Mouse (Mus musculus) forebrain, embryonic 14.5 days (tissue): ENCODE measurements at regions not wholly inside any gene's neighbourhood (a gene's known extent, or its start where the extent isn't known, plus 50 kb on each side); places are given as distances from the start of the nearest gene placed in this dataset.

Experiments
- ATAC-seq: fragments of 200-750 bp; cut with Nextera tagmentation; 2 replicates; pipeline ENCODE4 v1.8.0; 2017; ENCODE audit warnings: mild to moderate bottlenecking, moderate library complexity
- DNase-seq: peaks from one replicate; pipeline ENCODE4 v3.0.0-alpha.2; 2015; ENCODE audit warnings: low spot score
- H3K27ac ChIP-seq: fragments of 300-500 bp; sonication (generic); 2 replicates; pipeline ENCODE4 v1.5.1; 2014; ENCODE audit warnings: low read depth, mild to moderate bottlenecking, control low read depth, low read length, moderate library complexity
- H3K27me3 ChIP-seq: fragments of 300-500 bp; sonication (generic); replicated peaks from 2 replicates; pipeline ENCODE4 v1.6.1; 2014; ENCODE audit warnings: low read length, control low read depth, mixed read lengths; ENCODE audit not compliant: control insufficient read depth, insufficient read depth
- H3K36me3 ChIP-seq: fragments of 300-500 bp; sonication (generic); 2 replicates; pipeline ENCODE4 v1.6.1; 2014; ENCODE audit warnings: low read length, control low read depth; ENCODE audit not compliant: control insufficient read depth, insufficient read depth
- H3K4me1 ChIP-seq: fragments of 300-500 bp; sonication (generic); 2 replicates; pipeline ENCODE4 v1.6.1; 2014; ENCODE audit warnings: antibody characterized with exemption, low read length, control low read depth; ENCODE audit not compliant: control insufficient read depth, insufficient read depth
- H3K4me2 ChIP-seq: fragments of 300-500 bp; sonication (generic); 2 replicates; pipeline ENCODE4 v1.6.1; 2014; ENCODE audit warnings: mild to moderate bottlenecking, control low read depth, low read length
- H3K4me3 ChIP-seq: fragments of 300-500 bp; sonication (generic); 2 replicates; pipeline ENCODE4 v1.5.1; 2014; ENCODE audit warnings: low read depth, low read length, control low read depth
- H3K9ac ChIP-seq: fragments of 300-500 bp; sonication (generic); 2 replicates; pipeline ENCODE4 v1.6.1; 2014; ENCODE audit warnings: mild to moderate bottlenecking, low read length, control low read depth, moderate library complexity
- H3K9me3 ChIP-seq: fragments of 300-500 bp; sonication (generic); replicated peaks from 2 replicates; pipeline ENCODE4 v1.6.1; 2016; ENCODE audit warnings: low read length, control low read depth, mixed read lengths; ENCODE audit not compliant: control insufficient read depth
- WGBS: fragments of 180-500 bp; shearing (Covaris S2); extraction: QIAGEN DNeasy Blood & Tissue Kit; methylation state at CpG from one replicate; pipeline ENCODE4 v1.1.7; 2014; 5-methylcytosine and 5-hydroxymethylcytosine counted together

GRCm38 (mm10) chr14:97086363-97087309 is 567.7 kb upstream of the Klhl1 start:
- H3K36me3 ChIP-seq, result no peaks in the 10 kb centered on the region
- H3K4me3 ChIP-seq, result no peak overlapping the region
- no peaks in the 10 kb centered on the region for H3K27me3 ChIP-seq
- ATAC-seq, result peak; percentile 62
- 0 out of 2 replicates have a peak, but pooled peaks cover 4% of the 10 kb centered on the region for H3K4me1 ChIP-seq
- no peak overlapping the region for H3K4me2 ChIP-seq
- H3K27ac ChIP-seq, result no peak overlapping the region
- 42% methylated on average over 5 of the region's 5 CpGs for WGBS
- no peak overlapping the region for H3K9ac ChIP-seq
- no peaks in the 10 kb centered on the region for H3K9me3 ChIP-seq
- peak; percentile 33 for DNase-seq

GRCm38 (mm10) chr14:97074808-97075207 is 555.9 kb upstream of the Klhl1 start:
- Histone ChIP-seq H3K9ac (no peak overlapping the region), H3K36me3 (no peaks in the 10 kb centered on the region), H3K9me3 (no peaks in the 10 kb centered on the region), H3K27me3 (no peaks in the 10 kb centered on the region), H3K4me2 (no peak overlapping the region), H3K4me3 (no peak overlapping the region), H3K27ac (no peak overlapping the region), H3K4me1 (no peaks in the 10 kb centered on the region)
- DNase-seq, result no peak
- 83% methylated on average over 3 of the region's 3 CpGs for WGBS
- ATAC-seq, result no peak

GRCm38 (mm10) chr14:97068770-97069169 is 549.9 kb upstream of the Klhl1 start:
- peak; percentile 79 for ATAC-seq
- Histone ChIP-seq H3K4me1 (no peaks in the 10 kb centered on the region), H3K9me3 (no peaks in the 10 kb centered on the region), H3K27ac (no peak overlapping the region), H3K27me3 (no peaks in the 10 kb centered on the region), H3K9ac (no peak overlapping the region), H3K4me3 (no peak overlapping the region), H3K4me2 (no peak overlapping the region), H3K36me3 (no peaks in the 10 kb centered on the region)
- whole genome bisulfite sequencing, result 14% methylated on average over 3 of the region's 3 CpGs
- peak; percentile 61 for DNase-seq

GRCm38 (mm10) chr14:97068313-97068712 is 549.4 kb upstream of the Klhl1 start:
- peak; percentile 70 for ATAC-seq
- Histone ChIP-seq H3K4me1 (no peaks in the 10 kb centered on the region), H3K36me3 (no peaks in the 10 kb centered on the region), H3K9me3 (no peaks in the 10 kb centered on the region), H3K4me2 (no peak overlapping the region), H3K9ac (no peak overlapping the region), H3K4me3 (no peak overlapping the region), H3K27me3 (no peaks in the 10 kb centered on the region), H3K27ac (no peak overlapping the region)
- WGBS, result 57% methylated on average over 5 of the region's 5 CpGs
- DNase-seq, result peak; percentile 70

- no peak for ATAC-seq
- Histone ChIP-seq H3K4me2 (no peak overlapping the region), H3K36me3 (no peaks in the 10 kb centered on the region), H3K9me3 (no peaks in the 10 kb centered on the region), H3K9ac (no peak overlapping the region), H3K27ac (no peak overlapping the region), H3K4me3 (no peak overlapping the region), H3K27me3 (no peaks in the 10 kb centered on the region), H3K4me1 (no peaks in the 10 kb centered on the region)
- DNase-seq, result peak; percentile 67
These were observed 526.4 kb upstream of the Klhl1 start for GRCm38 (mm10) chr14:97045321-97045720.

- Histone ChIP-seq H3K9me3 (no peaks in the 10 kb centered on the region), H3K36me3 (no peaks in the 10 kb centered on the region), H3K4me3 (no peak overlapping the region), H3K4me1 (no peaks in the 10 kb centered on the region), H3K27ac (no peak overlapping the region), H3K4me2 (no peak overlapping the region), H3K27me3 (no peaks in the 10 kb centered on the region), H3K9ac (no peak overlapping the region)
- 96% methylated on average over 3 of the region's 3 CpGs for WGBS
- ATAC-seq (no peak), DNase-seq (no peak)
These were observed 520.9 kb upstream of the Klhl1 start for GRCm38 (mm10) chr14:97039850-97040249.

GRCm38 (mm10) chr14:97028528-97028927 is 509.6 kb upstream of the Klhl1 start:
- Histone ChIP-seq H3K9ac (no peak overlapping the region), H3K27ac (no peak overlapping the region), H3K4me1 (no peaks in the 10 kb centered on the region), H3K4me3 (no peak overlapping the region), H3K27me3 (no peaks in the 10 kb centered on the region), H3K36me3 (no peaks in the 10 kb centered on the region), H3K4me2 (no peak overlapping the region), H3K9me3 (no peaks in the 10 kb centered on the region)
- 87% methylated on average over 4 of the region's 4 CpGs for WGBS
- no peak for ATAC-seq
- DNase-seq, result no peak

GRCm38 (mm10) chr14:97006294-97006693 is 487.4 kb upstream of the Klhl1 start:
- H3K9me3 ChIP-seq, result no peaks in the 10 kb centered on the region
- H3K4me3 ChIP-seq, result no peak overlapping the region
- no peaks in the 10 kb centered on the region for H3K27me3 ChIP-seq
- 94% methylated on average over 3 of the region's 3 CpGs for WGBS
- no peak for DNase-seq
- no peaks in the 10 kb centered on the region for H3K4me1 ChIP-seq
- H3K27ac ChIP-seq, result no peak overlapping the region
- no peak for ATAC-seq
- H3K9ac ChIP-seq, result no peak overlapping the region
- H3K36me3 ChIP-seq, result no peaks in the 10 kb centered on the region
- no peak overlapping the region for H3K4me2 ChIP-seq

- H3K27ac ChIP-seq, result no peak overlapping the region
- no peak overlapping the region for H3K9ac ChIP-seq
- ATAC-seq (no peak), DNase-seq (no peak)
- WGBS, result 13% methylated on average over 3 of the region's 3 CpGs
- H3K27me3 ChIP-seq, result no peaks in the 10 kb centered on the region
- no peaks in the 10 kb centered on the region for H3K36me3 ChIP-seq
- H3K4me2 ChIP-seq, result no peak overlapping the region
- no peaks in the 10 kb centered on the region for H3K4me1 ChIP-seq
- no peaks in the 10 kb centered on the region for H3K9me3 ChIP-seq
- H3K4me3 ChIP-seq, result no peak overlapping the region
These were observed 476.2 kb upstream of the Klhl1 start for GRCm38 (mm10) chr14:96995081-96995480.
